Mouse (Mus musculus) erythroid progenitor cell, adult 5-6 weeks (primary cell): ENCODE measurements at regions not wholly inside any gene's neighbourhood (a gene's known extent, or its start where the extent isn't known, plus 50 kb on each side); places are given as distances from the start of the nearest gene placed in this dataset.
"Not testable (repeated sequence)": the region's sequence is repeated elsewhere in the genome, so short reads cannot be mapped to it uniquely, and the experiment has no call there.

Experiments used
- ATAC-seq: replicated peaks from 2 replicates; pipeline ENCODE4 v1.8.0; 2016; ENCODE audit warnings: moderate number of reproducible peaks, mild to moderate bottlenecking, moderate TSS enrichment, inconsistent platforms; ENCODE audit not compliant: poor library complexity, low FRiP score, severe bottlenecking

DNA sequence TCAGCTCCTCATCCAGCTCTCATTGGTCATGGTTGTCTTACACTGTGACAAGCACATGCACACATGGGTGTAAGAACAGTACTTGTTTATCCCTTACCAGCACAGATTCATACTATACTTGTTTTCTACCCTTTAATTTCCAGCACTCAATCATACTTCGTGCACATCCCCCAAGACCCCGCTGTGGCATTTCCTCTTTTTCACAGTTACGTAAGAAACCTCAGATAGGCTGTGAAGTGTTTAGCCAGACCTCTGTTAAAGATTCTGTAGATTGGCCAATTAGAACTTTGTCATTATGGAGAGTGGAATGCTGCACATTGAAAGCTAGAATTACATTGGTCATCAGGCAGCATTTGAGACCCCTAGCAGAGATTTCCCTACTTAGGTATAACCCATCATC is 305.9 kb upstream of the Kdm8 start:
- ATAC-seq: no peak

GRCm38 (mm10) chr7:125139196-125139595 is 305.3 kb upstream of the Kdm8 start:
- ATAC-seq: no peak

DNA sequence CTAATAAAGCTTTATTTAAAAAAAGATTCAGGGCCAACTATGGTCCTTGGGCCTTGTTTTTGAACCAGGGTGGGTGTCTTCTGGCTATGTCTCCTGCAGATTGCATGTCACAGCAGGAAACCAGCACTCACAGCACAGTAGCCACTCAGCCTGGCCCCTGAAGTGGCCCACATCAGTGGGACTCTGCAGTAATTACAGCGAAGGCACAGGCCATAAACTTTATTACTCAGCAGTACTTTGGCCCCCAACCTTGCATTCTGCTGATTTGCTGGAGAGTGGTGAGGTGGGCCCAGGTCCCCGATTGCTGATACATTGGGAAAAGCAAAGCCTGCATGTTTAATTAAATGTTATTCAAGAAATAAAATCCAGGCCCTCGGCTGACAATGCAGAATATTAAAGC is 303.6 kb upstream of the Kdm8 start:
- ATAC-seq: no peak

- no peak for ATAC-seq
Measured at GRCm38 (mm10) chr7:125141864-125142263, 302.6 kb upstream of the Kdm8 start.

GRCm38 (mm10) chr7:125146025-125146424 is 298.5 kb upstream of the Kdm8 start:
- ATAC-seq: no peak

DNA sequence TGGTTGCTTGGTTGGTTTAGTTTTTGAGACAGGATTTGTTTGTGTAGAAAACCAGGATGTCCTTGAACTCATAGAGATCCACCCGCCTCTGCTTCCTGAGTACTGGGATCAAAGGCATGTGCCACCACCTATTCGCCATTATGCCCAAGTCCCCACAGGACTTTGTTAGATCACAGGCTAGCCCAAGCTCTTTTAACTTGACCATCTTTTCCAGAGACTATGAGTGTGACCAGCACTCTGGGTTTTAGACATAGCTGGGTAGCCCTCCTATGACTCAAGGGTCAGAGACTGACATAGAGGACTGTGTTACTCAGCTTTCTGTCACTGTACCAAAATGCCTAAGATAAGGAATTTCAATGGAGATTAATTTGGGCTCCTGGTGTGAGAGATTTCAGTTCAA is 295.3 kb upstream of the Kdm8 start:
- no peak for ATAC-seq

DNA sequence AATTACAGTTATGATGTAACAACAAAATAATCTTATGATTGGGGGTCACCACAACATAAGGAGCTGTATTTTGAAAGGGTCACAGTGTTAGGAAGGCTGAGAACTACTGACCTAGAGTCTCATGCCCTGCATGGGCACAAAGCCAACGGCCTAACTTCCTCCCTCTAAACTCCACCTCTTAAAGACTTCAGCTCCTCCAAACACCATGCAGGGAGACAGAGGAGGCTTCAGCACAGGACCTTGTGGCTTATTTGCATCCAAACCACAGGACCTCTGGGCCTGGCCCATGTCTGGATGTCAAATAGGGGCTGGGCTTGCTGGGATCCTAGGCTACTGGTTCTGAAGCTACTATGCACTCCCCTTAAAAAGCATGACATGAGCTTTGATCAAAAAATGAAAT is 294.7 kb upstream of the Kdm8 start:
- ATAC-seq: no peak

GRCm38 (mm10) chr7:125152281-125152680 is 292.2 kb upstream of the Kdm8 start:
- no peak for ATAC-seq

DNA sequence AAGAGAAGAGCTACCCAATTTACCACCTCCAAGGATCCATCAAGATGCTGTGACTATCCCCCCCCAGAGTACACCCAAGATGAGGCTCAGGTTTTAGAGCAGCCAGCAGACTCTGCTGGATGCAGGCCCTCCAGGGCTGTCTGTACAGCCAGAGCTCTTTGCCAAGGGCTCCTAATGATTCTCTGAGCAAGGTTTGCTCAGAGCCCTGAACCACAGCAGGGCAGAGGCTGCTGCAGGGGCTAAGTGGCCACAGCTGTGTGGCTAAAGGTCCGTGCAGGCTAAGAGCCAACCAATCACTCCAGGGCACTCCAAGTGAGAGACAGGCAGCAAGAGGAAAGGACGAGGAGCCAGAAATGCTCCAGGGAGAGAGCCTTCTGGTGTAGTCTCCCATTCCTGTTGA is 289.2 kb upstream of the Kdm8 start:
- no peak for ATAC-seq

GRCm38 (mm10) chr7:125166881-125167351 is 277.6 kb upstream of the Kdm8 start:
- no peak for ATAC-seq

DNA sequence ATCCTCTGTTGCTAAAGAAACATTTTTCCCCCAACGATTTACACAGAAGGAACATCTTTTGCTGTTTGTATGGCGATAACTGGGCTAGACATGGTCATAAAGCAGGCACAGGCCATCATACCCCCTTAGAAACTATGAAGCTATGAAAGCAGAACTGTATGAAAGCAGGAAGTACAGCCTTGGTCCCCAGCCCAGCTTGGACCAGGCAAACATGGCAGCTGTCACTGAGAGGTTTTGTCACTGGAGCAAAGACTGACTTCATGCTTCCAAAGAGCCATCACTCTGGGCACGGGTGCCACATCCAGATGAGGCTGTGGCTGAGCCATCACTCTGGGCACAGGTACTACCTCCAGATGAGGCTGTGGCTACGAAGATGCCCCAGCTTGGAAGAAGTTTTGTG is 276.8 kb upstream of the Kdm8 start:
- ATAC-seq: no peak

GRCm38 (mm10) chr7:125181548-125181947 is 262.9 kb upstream of the Kdm8 start:
- ATAC-seq: no peak

DNA sequence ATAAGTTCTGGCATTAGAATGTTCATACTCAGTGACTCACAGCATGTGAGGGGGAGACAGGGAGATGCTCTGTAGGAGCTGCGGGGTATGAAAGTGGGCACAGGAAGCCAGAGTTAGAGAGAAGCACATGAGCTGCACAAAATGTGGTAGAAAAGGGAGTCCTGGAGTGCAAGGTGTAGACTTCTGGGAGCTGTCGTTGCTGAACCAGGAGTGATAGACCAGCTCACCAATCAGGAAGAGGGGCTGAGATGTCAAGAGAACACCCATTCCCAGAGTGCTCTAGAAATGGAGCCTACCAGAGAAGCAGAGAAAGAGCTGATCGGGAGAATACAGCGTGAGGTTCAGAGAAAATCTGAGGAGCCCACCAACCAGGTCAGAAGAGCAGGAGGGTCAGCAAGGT is 262.2 kb upstream of the Kdm8 start:
- ATAC-seq: no peak

GRCm38 (mm10) chr7:125183011-125183410 is 261.5 kb upstream of the Kdm8 start:
- ATAC-seq: not testable (repeated sequence)

GRCm38 (mm10) chr7:125185037-125185679 is 259.3 kb upstream of the Kdm8 start:
- ATAC-seq: no peak

DNA sequence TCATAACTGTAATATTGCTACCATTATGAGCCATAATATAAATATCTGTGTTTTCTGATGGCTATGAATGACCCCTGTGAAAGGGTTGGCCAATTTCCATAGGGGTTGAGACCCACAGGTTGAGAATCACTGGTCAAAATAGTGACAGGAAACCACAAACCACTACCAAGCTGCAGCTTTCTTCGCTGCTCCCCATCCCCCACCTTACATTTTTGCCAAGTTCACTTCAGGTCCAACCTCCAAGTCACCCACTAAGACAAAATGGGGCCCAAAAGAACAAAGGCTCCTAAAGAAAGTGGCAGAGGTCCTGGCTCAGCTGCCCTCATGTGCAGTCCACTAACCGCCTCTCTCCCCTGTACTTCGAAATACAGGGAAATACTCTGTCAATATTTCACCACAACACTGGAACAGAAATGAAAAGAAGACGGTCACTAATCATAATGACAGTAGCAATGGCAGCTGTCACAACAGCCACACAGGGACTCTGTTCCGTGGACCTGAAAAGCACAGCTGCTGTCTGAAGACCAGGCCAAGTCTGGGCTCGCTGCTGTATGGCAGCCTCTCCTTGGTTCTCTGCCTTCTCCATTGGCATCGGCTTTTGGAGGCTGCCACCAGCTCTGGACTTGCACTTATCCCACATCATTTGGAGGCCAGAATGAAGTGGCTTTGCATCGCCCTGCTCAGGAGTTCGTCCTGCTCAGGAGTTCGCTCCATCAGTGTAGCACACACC is 257.3 kb upstream of the Kdm8 start:
- ATAC-seq: no peak

DNA sequence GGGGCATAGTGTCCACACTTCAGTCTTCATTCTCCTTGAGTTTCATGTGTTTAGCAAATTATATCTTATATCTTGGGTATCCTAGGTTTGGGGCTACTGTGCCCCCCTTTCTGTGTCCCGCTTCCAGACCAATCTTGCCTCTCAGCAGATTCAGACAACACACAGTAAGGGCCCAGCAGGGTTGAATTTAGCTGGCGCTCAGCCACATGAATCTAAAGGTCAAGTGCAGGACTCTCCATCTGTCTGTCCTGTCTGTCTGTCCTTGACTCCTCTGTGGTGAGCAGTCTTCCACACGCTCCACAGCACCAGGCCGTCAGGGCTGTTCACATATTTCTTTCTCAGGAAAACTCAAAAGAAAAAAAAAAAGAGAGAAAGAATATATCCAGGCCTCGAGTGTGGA is 255.5 kb upstream of the Kdm8 start:
- ATAC-seq: no peak

DNA sequence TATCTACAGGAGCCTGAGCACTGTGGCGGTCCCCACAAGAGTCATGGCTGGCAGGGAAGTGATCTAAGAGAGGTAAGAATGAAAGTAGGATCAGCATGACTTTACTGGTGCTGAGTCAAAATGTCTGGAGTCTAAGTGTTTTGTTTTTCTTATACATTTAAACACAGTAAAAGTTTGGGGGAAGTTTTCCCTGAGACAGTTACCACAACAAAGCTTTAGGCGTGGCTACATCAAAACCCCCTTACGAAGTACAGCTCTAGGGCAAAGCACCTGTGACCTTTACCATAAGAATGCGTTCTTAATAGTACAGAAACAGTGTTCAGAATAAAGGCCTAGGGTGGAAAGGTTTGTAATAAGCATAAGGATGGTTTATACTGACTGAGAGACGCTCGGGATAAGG is 254.4 kb upstream of the Kdm8 start:
- ATAC-seq: no peak

DNA sequence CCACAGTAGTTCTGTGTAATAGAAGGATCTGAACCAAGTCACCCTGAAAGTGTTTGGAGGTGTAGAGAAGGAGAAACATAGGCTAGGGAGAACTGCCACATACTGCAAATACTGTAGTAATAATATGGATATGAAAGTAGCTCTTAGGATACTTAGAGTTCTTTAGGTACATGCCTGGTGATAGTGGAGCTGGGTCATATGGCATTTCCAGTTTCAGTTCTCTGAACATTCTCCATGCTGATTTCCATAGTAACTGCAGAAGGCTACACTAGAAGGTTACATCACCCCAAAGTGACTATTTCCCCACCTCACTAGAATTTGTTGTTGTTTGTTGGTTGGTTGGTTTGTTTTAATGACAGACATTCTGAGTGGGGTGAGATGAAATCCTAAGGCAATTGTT is 253.2 kb upstream of the Kdm8 start:
- no peak for ATAC-seq

DNA sequence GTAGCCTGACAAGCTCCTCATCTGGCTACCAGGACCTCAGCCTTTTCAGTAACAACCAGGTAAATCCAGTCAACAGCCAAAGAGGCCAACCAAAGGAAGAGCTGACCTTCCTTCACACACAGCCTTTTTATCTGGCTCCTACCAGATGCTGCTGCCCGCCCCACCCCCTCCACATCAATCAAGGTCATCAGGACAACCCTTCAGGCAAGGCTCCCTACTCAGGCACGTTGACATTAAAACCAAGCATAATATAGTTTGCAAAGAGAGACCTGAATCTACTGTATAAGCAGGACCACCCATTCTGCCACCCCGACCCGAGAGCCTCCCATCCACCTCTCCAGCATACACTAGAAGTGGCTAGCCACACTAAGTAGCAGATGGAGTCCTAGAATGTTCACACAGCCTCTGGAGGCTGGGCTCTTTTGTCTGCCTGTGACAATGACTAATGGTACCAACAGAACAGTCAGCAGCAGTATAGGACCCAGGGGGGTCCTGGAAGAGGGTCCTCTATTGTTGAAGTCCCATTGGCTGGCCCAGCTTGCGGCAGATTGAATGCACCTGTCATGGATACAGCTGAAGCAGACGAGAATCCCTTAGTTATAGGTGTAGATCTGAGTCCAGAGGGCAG is 233.0 kb upstream of the Kdm8 start:
- ATAC-seq: no peak

DNA sequence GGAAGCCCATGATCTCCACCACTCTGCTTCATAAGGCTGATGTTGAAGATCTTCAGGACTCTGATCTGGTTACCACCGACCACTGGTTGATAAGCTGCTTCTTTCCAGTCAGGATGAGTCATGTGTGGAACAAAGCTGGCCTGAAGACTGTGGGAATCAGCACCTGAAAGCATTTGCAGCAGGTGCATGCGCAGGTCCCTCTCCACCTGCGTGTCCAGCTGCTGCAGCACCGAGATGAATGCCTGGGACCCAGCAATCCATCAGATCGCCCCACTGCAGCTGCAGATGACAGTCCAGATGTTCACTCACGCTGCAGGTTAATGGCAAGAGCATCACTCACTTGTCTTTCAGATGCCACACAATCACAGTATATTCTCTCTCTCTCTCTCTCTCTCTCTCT is 230.4 kb upstream of the Kdm8 start:
- ATAC-seq: no peak
